Mouse (Mus musculus) A20 (cell line): ENCODE results near the gene 4930432K21Rik.

ENCODE experiments used
- DNase-seq: peaks from one replicate; pipeline ENCODE4 v3.0.0-alpha.2; 2011; ENCODE audit warnings: low read depth, low spot score

4930432K21Rik gene

DNA sequence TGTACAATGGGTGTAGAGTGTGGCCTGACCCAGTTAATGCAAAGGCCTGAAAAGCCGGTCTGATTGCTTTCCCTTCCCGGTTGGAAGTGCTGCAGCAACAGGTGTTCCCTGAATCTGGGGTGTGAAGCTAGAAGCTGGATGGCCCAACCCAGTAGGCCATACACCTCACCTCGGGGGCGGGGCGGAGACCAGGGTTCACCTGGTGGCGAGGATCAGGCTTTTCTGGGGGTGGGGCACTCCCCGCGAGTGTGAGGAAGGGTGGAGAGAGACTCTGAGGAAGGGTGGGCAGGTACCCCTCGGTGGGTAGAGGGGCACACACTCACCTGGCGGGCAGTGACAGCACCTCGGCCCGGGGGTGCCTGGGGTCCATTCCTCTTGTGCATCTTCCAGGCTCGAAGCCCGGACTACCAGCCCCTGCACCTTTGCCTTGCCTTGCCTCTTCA lies 480 bp upstream of the 4930432K21Rik start:
- DNase-seq, result no peak

DNA sequence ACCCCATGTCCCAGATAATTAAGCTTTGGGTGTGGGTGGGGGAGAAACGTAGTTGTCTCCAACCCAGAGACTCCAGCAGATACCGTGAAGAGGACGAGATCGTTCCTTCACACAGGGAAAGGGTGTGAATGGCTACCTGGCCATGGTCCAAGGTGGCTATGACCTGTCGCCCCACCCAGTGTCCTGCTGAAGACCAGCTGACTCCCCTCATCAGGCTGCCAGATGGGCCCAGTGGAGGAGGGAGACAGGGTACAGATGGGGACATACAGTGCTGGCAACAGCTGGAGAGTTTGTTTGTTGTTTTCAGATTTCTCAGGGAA lies 666 bp downstream of the 4930432K21Rik start:
- no peak for DNase-seq

DNA sequence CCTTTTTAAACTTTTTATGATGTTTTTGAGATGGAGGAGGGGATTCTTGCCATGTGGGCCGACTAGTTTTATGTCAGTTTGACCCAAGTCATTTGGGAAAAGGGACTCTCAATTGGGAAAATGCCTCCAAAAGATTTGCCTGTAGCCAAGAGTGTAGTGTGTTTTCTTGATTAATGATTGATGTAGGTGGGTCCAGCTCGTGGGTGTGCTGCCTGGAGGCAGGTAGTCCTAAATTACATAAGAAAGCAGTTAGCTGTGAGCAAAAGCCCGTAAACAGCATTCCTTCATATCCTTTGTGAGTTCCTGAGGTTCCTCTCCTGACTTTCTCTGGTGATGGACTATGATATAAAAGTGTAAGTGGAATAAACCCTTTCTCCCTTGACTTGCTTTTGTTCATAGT lies 1.4 kb downstream of the 4930432K21Rik start:
- no peak for DNase-seq

DNA sequence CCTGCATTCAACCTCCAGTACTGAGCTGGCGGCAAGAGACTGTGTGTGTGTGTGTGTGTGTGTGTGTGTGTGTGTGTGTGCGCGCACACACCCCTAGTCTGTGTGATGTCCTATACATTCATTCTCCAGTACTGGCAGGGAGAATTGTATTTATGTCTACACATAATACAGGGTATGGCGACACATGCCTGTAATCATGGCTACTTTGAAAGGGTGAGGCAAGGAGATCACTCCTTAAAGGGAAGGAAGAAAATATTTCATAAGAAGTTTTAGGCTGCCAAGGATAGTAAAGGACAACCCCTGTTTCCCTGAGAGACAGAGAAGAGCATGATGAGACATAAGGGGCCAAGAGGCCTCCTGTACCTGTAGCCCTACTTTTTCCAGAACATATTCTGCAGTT lies 9.8 kb downstream of the 4930432K21Rik start:
- DNase-seq, result no peak

DNA sequence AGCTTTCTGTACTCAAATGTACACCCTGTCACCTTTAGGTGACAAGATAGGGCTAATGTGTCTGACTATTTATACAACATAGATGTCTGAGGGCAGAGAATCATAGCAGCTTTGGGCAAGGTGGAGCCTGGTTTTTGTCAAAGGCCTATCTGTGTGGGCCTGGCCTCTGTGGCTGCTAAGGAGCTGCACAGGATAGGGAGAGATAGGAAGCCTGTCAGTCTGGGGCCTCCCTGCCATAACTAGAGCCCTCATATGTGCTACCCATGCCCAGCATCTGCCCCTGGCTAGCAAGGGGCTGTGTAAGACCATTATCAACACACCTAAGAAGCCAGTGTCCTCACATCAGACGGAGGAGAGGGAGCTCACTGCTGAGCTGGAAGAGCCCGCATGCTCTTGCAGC lies 19.9 kb downstream of the 4930432K21Rik start:
- no peak for DNase-seq

DNA sequence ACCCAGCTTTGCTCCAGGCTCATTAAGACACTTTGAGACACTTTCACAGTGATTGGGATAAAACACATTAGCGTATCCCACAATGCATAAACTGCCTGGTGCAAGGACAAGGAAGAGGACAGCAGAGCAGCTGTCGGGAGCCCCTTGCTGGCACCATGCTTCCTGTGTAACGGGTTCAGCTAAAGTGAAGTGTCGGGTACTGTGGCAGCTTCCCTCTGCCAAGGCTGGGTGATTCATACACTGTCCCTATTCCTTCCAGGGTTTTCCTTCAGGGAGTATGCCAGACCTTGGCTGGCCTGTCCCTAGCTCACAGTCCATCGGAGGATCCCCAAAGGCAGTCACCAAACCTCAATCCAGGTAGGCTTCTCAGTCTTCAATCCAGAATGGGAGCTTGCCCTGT lies 22.3 kb downstream of the 4930432K21Rik start:
- DNase-seq, result no peak

DNA sequence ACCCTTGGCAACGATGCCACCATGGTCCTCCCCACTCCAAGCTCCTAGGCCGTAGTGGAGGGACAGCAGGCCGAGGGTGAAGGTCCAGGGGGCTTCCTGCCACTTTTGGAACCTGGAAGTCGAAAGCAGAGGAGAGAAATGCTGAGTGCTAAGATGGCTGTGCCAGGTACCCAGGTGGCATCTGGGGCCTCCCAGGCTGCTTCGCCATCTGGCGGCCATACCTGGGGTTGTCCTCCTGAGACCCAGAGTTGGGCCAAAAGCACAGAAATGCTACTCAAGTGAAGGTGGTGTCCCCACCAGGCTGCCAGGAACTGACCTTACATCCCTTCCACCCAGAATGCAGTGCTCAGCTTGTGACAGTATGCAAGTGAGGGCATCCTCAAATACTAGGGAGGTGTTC lies 26.0 kb downstream of the 4930432K21Rik start:
- DNase-seq, result no peak

DNA sequence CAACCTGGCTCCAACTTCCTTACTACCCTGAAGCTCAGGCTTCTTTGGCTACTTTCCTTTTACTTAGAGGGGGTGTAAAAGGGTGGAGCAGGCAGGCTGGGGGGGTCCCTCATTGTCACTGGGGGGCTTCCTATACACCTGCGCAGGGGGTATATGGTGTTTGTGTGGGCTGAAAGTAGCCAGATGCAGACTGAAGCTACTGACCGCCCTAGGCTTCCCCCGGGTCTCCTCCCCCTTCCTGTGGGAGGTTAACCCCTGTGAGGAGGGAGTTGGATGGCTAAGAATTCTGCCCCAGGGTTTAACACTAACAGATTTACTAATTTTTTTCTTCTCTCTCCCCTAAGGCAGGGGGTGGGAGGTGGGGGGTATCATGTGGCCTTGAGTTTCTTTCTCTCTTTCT lies 28.7 kb downstream of the 4930432K21Rik start:
- no peak for DNase-seq

DNA sequence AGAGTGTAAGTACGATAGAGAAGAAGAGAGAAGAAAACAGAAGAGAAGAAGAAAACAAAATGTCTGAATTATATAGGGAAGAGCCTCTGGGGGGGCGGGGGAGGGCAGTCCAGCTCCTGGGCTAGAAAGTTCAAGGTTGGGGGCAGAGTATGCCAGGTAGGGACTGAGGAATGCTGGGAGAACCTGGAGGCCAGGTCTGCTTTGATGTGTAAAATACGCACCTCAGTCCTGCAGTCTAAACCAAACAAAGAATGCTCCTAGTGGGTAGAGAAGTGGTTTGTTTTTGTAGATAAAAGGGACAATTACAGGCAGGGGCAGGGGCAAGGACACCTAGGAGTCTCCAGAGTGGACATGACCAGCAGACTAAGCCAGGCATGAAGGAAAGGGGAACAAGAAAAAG lies 29.6 kb downstream of the 4930432K21Rik start:
- no peak for DNase-seq

DNA sequence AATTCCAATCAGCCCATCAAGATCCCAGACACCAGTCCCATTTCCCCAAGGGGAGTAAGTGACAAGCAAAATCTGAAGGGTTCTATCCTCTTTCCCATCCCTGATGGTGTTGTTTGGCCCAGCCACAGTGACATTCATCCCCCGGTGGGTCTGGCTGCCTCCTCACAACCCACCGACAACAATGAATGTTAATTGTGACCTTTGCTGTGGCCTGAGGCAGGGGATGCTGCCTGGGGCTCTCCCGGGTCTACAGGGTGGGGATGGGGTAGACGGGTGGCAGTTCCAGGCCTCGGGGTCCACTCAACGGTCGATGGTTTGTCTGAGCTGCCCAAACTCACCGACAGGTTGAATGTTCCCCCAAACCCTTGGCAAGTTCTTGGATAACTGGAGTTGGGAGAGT lies 30.8 kb downstream of the 4930432K21Rik start:
- no peak for DNase-seq

DNA sequence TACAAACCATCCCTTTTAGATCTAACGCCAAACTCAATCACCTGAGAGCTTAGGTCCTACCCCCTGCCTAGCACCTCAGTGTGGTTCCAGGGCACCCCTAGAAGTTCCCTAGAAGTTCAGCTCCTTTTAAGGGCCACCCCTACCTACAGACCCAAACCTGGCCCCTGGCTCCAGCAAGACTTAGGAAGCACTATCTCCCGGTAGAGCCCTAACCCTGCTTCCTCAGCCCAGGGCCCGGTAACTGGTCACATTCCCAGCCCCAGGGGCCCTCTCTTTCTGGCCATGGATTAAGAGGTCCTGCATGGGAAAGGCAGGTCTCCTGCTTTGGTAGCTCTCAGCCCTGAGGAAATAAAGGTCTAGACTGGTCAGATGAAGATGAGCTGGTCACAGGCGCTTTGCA lies 32.1 kb downstream of the 4930432K21Rik start:
- no peak for DNase-seq

DNA sequence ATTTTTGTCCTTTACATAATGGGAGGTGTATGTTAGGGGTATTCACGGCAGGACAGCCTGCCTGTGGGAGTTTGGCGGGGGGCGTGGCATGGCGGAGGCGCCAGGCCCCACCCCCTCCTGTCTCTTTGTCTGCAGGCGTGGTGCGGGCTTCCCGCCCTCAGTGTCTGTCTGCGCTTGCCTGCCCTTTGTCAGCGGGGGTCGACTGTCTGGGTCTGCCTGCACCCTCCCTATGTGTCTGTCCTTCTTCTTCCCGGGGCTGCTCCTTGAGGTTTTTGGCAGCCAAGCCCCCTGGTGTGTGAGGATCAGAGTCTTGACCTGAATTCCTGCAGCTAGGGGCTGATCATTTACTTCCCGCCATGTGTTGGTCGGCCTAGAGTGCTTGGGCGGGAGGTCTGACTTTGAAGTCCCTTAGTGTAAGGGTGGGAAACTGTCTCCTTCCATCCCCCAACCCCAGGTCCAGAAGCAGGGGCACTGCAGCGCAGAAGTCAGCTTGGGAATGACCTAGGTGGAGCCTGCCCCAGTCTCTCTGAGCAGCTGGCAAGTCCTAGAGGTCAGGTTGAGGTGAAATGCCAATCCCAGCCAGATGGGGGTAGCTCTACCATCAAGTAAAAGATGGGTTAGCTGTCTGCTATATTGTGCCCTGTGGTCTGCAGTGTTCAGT lies 32.8 kb downstream of the 4930432K21Rik start:
- no peak for DNase-seq

DNA sequence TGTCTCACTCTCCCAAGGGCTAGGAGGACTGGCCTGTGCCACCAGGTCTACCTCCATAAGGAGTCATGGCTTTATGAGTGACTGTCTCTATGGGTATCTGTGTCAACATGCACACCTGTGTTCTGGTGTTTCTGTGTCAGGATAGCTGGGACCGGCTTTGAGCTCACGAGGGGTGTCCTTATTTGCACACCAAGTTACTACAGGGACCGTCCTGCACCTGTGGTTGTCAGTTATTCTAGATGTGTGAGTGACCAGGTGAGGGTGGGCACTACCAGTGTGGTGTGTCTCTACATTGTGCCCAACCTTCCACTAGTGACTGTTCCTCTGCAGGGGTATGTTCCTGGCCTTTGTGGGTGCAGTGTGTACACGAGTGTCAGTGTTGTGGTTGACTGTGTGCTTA lies 35.0 kb downstream of the 4930432K21Rik start:
- no peak for DNase-seq

DNA sequence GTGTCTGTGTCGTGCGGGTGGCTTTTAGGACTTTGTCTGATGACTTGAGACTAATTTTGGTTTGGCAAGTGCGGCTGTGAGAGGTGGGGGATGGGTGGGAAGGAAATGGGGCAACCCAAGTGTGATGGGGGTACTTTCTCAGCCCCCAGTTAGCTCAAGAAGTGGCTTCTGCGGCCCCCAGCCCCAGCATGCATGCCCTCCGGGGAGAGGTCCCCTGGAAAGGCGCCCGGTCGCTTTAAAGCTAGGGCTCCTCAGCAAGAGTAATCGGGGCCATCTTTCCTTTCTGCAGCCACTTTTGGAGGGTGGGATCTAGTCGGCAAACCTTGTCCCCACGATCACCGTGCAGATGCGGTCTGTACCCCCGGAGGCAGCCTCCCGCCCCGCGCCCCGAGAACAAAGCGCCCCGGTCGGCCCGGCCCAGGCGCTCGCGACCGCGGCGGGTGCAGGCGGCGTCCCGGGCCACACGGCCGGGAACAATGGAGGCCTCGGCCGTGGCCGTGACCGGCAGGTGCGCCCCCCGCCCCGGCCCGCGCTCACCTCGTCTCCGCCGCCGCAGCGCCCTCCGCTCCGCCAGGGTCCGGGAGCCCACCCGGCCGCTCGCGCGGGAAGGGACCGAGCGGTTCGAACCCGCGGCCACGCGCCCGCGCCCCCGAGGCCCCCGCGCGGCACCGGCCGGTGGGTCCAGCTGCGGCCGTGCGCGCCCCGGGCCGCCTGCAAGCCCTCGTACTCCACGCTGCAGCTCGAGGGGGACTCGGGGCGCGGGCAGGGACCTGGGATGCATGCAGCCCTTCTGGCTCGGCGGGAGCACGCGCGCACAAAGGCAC lies 35.6 kb downstream of the 4930432K21Rik start:
- no peak for DNase-seq

DNA sequence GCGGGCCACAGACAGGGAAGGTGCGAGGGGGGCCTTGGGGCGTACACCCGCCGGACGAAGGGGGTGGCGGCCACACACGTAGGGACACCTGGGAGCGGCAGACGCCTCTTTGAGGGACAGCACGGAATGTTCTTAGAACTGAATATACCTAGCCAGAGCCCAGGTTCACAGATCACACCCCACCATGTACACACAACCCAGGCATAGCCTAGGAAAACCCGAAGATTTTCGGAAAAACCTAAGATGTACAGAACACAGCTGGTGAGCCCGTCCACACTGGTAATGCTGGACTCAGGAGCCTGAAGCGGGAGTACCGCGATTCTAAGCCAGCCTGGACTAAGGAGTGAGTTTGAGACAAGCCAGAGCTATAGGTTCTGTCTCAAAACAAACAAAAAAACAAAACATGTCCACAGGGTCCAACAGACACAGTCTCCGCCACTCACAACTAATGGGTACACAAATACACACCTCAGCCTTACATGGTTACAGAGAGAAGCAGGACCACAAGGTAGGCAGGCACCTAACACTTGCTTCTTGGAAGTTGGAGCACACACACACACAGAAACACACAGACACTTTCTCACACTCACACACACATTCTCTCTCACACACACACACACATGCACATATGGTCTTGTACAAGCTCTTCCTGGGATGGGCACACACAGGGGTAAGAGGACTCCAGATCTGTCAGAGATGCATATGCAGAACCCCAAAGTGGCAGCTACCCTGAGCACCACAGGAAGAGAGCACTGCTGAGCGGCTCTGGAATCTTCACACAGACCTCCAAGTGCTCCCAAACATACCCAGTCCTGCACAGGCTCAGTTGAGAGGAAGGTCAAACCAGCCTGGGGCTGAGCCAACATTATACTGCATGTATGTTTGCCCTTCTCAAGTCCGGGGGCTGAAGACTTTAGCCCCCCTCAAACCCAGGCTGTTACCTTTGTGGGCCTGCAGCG lies 36.5 kb downstream of the 4930432K21Rik start:
- no peak for DNase-seq

DNA sequence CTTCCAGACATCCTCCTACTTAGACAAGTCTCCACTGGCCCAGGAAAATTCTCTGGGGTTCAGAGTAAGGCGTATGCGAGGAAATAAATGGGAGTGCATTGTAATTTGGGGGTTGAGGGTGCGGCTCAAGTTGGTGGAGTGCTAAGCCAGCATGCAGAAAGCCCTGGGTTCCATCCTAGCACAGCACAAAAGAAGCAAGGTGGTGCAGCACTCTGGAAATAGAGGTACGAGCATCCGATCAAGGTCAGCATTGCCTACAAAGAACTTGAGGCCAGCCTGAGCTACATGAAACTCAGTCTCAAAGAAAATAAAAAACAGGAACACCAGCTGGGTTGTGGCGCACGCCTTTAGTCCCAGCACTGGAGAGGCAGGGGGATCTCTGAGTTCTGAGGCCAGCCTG lies 37.3 kb downstream of the 4930432K21Rik start, which contains the start of gene Nanos3:
Nanos3 (minus strand) TSS at position 101 of the 400 bp plus-strand sequence.
- DNase-seq, result no peak

DNA sequence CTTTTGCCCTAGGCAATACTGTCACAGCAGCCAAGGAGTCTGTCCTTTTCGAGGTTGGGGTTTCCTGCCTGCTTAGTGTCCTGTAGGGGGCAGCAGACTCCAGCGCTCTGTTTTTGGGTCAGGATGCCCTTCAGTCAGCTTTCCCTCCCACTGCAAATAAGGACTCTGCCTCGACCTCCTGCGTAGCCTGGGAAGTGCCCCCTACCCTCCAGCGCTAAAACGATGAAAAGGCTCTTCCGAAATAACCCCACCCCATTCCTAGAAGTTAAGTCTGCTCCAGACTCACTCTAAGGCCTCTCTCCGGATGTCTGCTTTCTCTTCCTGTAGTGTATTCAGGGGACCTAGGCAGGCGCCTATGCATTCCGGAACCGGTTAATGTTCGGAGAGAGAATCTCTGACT lies 38.7 kb downstream of the 4930432K21Rik start:
- DNase-seq, result peak; percentile 88

DNA sequence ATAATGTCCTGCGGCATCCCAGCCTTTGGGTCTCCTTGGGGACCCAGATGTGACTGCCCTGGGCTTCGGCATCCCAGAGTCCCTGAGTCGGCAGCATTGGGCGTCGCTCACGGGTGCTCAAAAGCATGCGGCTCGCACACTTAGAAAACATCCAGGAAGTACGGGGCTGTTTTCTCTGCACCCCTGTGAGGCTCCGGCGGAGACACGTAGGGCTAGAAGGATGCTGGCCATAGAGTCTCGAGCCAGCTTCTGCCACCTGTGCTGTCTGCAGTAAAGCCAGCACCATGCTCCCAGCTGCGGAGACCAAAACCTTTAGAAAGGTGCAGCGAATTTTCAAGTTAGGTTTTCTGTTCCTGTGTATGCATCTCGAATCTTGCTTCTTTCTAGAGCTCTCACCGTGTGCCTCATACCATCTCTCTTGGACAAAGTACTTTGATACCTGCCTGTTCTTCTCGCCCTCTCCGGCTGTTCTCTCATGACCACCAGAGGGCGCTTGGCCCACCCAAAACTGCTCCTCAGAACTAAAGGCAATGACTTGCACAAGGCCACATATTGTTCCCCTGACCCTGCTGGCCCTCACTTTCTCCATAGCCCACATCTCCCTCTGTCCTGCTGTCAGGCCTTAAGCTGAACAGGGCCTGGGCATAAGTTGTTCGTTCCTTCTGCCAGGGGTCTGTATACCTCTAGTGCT lies 39.4 kb downstream of the 4930432K21Rik start:
- peak; percentile 91 for DNase-seq

DNA sequence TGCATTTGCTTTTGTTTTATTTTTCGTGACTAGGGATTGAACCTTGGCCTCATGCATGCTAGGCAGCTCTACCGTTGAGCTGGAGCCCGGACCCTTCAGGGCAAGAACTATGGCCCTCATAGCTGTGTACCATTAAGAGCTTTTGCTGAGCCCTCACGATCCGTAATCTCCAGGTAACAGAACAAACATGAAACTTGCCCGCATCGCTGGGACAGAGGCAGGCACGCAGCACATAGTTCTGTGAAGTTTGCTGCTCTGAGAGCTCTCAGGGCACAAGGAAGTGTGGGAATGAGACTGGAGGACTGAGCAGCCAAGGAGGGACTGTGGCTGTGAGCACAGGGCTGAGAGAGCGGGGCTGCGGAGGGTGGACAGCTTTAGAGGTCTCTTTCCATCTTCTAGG lies 40.8 kb downstream of the 4930432K21Rik start:
- DNase-seq, result no peak

DNA sequence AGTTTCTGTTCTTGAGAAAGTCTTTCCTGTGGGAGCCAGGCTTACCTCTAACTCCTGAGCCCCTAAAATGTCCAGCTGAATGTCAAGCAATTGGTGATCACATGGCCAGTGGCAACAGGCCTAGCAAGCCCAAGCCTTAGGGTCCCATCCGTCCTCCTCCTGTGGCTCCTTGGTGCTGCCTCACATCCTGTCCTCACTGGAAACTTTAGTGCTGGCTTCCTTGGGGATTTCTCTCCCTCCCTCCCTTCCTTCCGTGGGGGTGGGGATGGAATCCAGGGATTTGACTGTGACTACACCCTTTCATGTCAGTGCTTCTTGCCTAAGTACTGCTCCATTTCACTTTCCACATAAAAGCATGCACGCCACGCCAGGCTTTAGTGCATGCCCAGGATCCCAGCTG lies 41.8 kb downstream of the 4930432K21Rik start:
- DNase-seq, result no peak

DNA sequence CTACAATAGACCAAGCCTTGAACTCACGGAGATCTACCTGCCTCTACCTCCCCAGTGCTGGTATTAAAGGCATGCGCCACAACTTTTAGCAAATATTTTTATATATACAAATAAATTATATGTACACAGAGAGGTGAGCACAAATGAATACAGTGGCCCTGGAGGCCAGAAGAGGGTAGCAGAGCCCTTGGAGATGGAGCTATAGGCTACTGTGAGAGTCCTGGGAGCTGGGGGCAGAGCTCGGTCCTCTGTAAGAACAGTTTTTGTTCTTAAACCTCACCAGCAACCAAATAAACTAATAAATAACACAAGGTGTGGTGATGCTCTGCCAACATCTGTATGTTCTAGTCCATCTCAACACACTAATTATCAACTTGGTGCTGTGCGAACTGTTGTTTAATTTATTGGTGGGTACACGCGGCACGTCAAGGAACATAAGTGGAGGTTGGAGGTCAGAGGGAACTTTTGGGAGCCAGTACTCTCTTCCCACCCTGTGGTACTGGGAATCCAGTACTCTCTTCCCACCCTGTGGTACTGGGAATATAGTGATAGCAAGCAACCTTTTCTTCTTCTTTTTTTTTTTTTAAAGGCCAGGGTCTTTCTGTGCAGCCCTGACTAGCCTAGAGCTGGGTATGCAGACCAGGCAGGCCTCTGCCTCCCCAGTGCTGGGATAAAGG lies 42.5 kb downstream of the 4930432K21Rik start:
- DNase-seq, result peak; percentile 45
